Mouse (Mus musculus) skeletal muscle tissue, adult 2 months (tissue): ENCODE measurements at regions not wholly inside any gene's neighbourhood (a gene's known extent, or its start where the extent isn't known, plus 50 kb on each side); places are given as distances from the start of the nearest gene placed in this dataset.

Experiments used
- DNase-seq: peaks from one replicate; pipeline ENCODE4 v3.0.0-alpha.2; 2012; ENCODE audit warnings: low read depth, low spot score

DNA sequence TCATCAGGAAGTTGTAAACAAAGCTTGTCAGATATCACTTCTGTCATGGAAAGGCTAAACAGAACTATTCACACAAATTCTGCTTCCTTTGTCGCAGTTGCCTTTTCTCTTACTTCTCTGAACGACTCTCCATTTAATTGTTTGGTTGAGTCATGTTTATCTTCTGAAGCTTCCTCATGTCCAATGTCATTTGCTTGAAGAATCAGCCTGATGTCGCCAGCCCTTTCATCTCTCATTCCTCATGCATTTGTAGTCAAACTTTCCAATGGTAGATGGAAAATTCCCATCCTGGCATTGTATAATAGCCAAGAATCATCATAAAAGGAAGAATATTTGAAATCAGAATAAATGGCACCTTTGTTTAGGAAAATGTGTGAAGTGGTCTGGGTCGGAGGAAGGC, 225.6 kb upstream of the Pde3a start:
- no peak for DNase-seq

- no peak for DNase-seq
These were observed 221.7 kb upstream of the Pde3a start for GRCm38 (mm10) chr6:141027353-141027752.

- no peak for DNase-seq
These were observed 221.3 kb upstream of the Pde3a start for GRCm38 (mm10) chr6:141027787-141028186.

GRCm38 (mm10) chr6:141034824-141035223, 214.2 kb upstream of the Pde3a start:
- DNase-seq = no peak

DNA sequence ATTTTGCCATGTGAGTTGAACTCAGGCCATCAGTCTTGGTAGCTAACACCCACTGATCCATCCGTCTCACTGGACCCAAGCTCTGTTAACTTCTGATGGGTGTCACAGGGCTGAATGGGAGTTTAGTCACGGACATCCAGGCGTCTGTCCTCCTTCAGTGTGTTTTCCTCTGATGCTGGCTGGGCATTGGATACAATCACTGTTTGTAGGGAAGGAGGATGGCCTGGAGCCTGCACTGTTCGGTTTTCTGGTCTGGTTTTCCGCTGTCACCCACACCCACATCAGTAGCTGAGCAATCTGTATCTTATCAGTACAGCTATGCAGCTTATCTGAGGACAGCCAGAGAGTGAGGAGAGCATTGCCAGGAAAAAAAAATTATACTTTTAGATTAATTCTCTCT, 207.7 kb upstream of the Pde3a start:
- no peak for DNase-seq

DNA sequence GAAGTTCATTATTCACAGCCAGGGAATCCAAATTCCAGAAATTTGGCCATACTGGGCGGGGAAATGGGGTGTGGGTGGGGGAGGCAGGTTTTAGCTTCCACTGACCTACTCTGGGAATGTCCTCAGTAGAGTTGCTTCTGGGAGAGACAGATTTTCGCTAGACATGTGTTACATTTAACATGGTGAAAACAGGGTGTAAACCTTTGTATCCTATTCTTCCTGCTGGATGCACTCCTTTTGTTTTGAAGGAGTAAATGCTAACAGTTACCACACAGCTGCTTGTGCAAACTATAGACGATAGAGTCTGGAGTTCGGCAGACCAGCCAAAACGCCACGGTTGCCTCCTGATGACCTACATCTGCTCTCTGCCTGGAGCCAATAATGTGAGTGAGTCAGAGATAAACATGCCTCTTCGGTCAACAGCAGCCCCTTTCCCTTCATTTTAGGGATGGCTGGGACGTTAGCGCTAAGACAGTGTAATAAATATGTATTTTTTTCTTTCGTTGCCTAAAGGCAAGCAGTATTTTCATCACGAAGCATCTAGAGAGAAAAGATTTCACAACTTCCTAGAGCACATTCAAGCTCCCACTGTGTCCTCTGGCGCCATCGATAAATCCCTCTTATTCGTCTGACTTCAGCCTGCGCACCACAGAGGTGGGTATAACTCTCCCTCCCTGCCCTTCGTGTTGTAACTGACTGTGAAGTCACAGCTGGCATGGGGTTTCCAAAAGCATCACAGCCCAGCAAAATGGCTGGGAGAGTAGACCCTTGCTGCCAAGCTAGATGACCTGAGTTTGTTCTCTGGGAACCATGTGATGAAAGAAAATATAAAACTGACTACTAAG, 207.1 kb upstream of the Pde3a start:
- no peak for DNase-seq

DNA sequence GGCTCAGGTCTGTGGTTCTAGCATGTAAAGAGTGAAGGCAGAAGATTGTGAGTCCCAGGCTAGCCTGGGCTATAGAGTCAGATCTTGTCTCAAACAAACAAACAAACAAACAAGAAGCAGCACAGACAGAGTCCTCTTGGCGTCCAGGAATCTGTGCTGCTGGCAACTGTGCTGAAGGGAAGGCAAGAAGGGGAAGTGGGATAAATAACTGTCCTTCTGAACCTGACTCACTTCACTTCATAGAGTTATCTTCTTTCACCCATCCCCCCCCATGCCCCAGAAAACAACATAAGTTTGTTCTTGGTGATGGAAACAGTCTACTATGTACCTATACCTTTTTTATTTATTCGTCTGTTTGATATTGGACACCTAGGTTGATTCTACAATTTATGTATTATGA, 200.8 kb upstream of the Pde3a start:
- no peak for DNase-seq

- no peak for DNase-seq
These were observed 198.9 kb upstream of the Pde3a start for GRCm38 (mm10) chr6:141050038-141050684.

- no peak for DNase-seq
These were observed 195.0 kb upstream of the Pde3a start for GRCm38 (mm10) chr6:141054026-141054425.

DNA sequence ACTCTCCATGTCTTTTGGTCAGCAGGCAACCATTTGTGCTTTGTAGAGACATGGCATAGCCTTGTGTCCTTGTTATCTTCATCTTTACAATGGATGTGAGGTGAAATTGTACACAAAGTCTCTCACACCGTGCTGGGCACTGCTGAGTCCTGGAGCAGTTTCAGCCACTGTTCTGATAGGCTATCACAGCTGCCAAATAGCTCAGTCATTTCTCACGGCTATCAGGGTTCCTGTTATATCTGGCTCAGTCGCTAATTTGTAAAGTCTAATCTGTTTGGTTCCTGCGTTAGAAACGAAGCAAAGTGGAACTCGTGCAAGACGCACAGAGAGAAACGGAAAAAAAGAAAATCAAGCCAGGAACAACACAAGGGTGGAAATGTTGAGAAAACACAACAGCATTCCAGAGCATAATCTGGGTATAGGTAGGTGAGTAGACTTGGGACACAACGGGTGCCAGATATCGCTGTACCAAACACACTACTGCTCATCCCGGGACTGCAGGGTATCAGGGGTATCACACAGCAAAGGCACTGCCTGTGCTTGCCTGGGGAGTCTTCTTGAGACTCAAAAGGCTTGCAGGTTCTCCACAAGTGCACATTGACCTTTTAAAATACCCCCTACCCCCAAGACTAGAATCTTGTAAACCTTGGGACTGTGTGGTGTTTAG, 189.7 kb upstream of the Pde3a start:
- DNase-seq = no peak

DNA sequence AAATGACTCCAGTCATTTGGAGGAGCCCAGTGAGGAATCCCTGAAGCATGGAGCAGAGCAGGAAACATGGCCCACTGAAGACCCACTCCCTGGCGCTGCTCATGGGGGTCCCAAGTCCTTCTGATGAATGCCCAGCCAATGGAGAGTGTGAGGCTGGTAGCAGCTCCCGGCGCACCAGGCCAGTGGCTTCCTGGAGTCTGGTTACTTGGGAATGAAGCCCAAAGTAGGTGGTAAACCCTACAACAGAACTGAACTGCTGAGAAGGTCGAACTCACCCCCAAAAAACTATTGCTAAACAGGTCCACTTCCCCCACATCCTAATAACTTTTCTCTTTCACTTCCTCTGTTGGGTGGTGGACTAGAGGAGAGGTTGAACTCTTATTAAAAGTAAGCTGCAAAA, 183.3 kb upstream of the Pde3a start:
- DNase-seq = no peak

DNA sequence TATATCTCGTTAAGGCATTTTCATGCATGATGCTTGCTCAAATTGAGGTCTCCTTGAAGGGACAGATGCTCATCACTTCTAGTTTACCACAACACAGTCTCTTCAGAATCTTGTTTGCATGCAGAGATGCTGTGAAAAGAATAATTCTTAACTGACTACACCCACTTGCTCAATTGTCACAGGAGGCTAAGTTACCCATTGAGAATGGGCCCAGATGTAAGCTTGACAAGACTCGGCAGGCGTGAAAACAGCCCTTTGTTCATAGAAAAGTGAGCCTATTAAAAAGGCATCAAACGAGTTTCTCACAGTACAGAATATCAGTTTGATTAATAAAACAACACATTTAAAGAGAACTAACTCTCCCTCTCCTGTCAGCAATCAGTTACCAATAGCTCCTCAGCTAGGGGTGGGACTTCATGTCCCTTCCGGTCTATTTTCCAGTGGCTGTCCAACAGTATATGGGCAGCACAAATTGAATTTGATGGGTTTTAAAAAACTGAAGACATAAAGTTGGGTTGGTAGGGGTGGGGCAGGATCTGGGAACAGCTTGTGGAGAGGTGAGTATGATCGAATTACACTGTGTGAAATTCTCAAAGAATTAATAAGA, 180.1 kb upstream of the Pde3a start:
- no peak for DNase-seq

GRCm38 (mm10) chr6:141069896-141070295, 179.2 kb upstream of the Pde3a start:
- DNase-seq = no peak

GRCm38 (mm10) chr6:141071507-141071906, 177.6 kb upstream of the Pde3a start:
- no peak for DNase-seq

DNA sequence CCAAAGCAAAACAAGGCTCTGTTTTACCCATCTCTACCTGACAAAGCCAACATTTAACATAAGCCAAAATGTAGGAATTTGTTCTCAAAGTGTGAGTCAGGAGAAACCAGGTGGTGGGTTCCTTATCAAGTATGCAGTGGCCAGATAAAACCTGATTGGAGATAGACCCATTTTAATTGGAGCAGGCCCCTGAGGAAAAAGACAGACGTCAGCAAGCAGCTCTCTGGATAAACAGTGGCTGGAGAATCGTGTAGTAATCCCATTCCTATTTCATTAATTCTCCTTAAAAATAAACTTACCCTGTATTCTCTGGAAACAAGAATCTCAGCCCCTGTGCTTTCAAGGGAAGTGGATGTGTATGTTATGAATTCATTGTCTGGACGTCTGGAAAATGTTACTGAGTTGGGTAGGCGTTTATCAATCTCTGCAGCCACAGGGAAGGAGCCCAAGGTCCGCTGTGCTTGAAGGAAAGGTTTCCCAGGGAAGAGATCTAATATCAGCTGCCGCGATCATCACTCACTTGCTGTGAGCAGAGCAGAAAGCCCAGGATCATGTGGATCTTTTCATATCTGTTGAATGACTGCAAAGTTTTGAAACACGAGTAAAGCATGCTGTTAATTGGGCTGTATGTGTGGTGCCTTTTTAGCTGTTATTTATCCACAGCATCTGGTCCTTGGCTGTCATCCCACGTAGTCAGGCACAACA, 157.8 kb upstream of the Pde3a start:
- no peak for DNase-seq

DNA sequence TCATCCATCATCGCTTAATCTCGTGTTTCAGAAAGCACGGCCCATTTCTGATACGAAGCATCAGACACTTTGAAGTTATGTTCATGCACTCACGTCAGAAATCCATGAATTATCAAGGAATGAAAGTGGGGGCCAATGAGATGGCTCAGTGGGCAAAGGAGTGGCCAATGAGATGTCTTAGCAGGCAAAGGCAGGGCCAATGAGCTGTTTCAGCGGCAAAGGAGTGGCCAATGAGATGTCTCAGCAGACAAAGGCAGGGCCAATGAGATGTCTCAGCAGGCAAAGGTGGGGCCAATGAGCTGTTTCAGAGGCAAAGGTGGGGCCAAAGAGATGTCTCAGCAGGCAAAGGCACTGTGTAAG, 157.3 kb upstream of the Pde3a start:
- no peak for DNase-seq

DNA sequence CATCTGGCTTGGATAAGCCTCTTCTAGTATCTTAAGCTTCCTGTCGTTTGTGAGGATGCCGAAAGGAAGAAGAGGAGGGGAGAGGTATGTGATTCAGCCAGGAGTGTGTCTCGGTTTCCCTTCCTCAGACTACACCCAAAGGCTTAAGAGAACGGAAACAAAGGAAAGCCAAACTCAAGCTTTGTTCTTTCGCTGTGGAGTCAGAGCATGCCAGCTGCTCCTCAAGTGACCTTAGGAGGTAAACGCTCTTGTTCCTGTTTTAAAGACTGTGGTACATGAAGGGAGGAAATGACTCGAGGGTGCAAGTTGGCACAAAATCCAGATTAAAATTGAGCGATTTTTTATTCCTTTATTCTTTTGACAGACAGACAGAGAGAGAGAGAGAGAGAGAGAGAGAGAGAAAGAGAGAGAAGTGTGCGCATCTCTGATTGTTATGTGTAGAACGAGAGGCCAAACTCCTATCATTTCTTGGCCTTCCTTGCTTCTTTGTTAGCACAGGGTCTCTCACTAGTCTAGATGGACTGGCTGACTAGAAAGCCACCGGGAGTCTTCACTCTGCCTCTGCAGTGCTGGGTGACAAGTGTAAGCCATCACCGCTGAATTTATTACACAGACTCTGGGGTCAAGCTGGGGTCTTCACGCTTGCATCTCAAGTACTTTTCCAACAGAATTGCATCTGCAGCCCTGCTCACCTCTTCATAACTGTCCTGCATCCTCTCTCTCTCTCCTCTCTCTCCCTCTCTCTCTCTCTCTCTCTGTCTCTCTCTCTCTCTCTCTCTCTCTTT, 151.5 kb upstream of the Pde3a start:
- DNase-seq = no peak

DNA sequence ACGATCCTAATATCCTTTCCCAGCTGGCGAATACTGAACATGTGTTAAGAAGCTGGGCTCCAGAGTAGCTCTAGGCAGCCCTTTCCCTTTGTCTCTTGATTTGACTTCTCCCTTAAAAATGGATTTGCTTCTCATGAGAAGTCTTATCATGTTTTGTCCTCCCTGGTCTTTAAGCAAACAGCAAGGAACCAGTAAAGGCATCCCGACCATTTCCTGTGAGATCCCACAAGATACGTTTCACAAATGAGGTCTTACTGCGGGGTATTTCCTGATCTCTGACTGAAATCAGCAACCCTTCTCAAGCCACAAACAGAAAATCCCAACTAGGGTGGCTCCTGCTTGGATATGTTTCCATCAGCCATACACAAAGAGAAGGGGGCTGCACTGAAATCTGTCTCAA, 130.8 kb upstream of the Pde3a start:
- DNase-seq = no peak

GRCm38 (mm10) chr6:141126614-141127396, 122.3 kb upstream of the Pde3a start:
- no peak for DNase-seq

GRCm38 (mm10) chr6:141129596-141129995, 119.5 kb upstream of the Pde3a start:
- no peak for DNase-seq
